Mouse (Mus musculus): Measurements from ENCODE around the gene Mdfi.

GRCm38 (mm10) chr17:47782486-47782885 is 52.0 kb downstream of the Mdfi start:
- TF ChIP-seq CTCF (conservative IDR thresholded peaks at IDR 0.05; ENCODE audit: insufficient read depth, insufficient read length, low read depth, low read length) (no peak), POLR2A (IDR thresholded peaks at IDR 0.05; ENCODE audit: low read depth, low read length) (no peak)
